Mouse (Mus musculus) megakaryocyte progenitor cell, adult 5-6 weeks (primary cell): Measurements from ENCODE around the gene Gtf2h2. TPM values are rescaled to one million over a fixed set of nuclear protein-coding genes. Genes with fewer than 3 reads are reported as not detected.
"Not testable (repeated sequence)": the region's sequence is repeated elsewhere in the genome, so short reads cannot be mapped to it uniquely, and the experiment has no call there.

Source experiments
- ATAC-seq: replicated peaks from 2 replicates; pipeline ENCODE4 v1.8.0; 2016; ENCODE audit warnings: mild to moderate bottlenecking, moderate TSS enrichment, inconsistent platforms; ENCODE audit not compliant: poor library complexity
- total RNA-seq, 2 experiments: library from RNA; stranded (forward) in 1 of 2; stranded (reverse) in 1 of 2; fragments of 157-497, 149-512 nt in 1 of 2; fragments of 200-1000 nt in 1 of 2; gene quantifications; 2 replicates each; pipeline versions ENCODE4 v1.2.3 to v1.2.4; 2015 to 2017

Gtf2h2 gene
- 62.5 and 69.7 TPM in 2 replicates for total RNA-seq (2015)
- 57.3 and 66.1 TPM in 2 replicates for total RNA-seq (2017)

DNA sequence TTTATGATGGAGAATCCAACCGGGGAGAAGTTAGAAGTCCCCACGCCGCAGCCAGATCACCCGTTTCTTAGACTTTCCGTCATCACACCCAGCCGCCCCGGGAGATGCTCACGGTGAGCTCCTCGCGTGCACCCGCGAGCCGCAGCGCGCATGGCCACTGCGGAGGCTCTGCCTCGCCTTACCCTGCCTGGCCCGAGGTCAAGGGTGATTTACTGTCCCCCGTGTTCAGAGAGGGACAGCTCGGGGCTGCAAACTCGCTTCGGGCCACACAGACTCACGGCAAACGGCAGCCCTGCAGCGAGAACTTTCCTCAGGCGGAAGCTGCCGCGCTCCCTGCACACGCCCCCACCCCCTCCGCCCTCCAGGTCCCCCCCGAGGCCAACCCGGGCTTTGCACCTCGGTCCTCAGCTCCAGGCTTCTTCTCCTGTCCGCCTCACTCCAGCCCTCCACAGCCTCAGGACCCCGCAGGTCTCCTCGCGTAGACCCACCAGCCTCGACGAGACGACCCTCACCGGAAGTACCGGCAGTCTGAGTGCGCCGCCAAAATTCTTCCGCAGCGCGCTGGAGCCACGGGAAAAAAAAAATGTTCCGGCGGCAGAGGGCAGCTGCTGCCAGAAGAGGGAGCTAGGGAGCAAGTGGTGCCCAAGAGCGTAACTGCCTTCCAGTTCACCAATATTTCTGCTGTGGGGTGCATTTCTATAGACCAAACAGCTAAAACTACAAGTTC is at the start of gene Gtf2h2:
Gtf2h2 (minus strand) TSS at position 519 of the 727 bp plus-strand sequence.
- ATAC-seq: peak; percentile 90

DNA sequence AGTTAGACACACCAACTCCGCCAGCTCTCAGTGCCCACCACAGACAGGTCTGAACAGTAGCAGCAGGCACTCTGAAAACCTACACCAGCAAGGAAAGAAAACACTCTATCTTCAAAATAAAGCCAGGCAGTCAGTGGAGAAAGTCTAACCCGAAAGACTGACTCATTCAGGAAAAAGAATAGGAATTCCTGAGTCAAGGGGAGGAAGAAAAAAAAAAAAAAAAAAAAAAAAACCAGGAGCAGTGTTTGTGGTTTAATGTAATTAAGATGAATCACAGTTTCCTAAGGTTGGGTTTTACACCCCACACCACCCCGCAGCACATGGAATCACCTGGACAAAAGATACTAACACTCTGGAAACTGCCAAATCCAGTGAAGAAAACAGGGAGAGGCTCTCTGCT is 43.8 kb upstream of the Gtf2h2 start:
- no peak for ATAC-seq

DNA sequence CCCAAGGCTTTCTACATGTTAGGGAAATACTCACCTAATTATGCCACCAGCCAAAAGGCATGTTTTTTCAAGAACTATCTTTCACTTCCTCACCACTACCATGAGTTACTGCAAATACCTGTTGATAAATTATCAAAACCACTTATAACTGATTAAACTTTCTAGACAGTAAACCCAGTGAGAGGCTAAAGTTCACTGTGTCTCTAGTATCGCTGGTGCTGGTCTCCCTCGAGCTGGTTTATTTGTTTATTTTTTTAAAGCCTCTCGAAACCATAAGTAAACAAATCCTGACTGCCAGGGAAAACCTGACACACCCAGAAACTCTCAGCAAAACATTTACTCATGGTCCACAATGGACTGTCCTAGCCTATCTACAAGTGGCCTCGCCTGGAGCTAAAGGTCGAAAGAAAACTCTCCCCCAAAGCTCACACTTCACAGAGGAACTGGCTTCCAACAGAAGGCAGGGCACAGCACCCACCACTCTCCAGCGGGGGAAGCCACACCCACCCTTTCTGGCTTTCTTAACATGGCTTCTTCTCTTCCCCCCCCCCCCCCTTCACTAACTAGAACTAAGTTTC is 40.5 kb upstream of the Gtf2h2 start:
- ATAC-seq: no peak

DNA sequence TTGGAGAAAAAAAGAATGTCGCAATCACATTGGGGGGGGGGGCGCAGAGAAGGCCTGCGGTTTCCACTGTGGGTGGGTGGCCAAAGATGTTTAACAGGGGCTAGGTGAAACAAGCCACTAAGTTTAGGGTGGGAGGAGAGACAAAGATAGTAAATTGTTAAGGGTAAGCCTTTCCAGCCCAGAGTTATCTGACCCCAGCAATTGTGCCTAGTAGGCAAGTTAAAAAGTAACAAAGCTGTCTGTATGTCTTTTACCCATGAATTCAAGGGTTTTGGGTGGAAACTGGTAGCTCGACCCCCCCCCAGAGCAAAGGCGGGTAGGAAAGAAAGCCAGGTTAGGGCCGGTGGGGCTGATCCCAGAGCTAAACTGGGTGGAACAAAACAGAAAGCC is 34.3 kb upstream of the Gtf2h2 start:
- no peak for ATAC-seq

DNA sequence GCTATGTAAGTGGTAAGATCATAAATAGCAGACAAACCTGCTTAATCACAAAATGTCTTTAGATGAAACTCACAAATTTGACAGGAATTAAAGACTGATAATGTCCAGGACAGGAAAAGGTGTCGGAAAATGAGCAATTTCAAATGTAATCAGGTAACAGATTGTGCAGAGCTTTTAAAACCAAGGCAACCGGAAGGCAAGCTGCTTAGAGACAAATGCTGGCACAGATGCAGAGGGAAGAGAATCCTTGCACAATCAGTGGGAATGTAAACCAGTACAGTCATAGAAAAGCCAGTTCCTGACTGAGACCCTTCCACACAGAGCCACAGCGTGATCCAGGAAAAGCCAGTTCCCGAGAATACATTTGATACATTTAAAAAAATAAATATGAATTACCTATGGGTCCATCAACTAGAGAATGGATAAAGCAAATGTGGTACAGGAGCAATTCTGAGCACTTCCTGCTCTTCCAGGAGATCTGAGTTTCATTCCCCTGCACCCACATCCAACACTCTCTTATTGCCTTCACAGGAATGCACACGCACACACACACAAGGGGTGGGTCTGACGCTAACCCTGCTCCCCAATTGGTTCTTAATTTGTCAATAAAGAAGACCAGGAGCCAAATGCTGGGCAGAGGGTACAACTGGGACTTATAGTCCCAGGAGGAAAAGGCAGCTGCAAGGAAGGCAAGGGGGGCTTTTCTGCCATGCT is 33.7 kb upstream of the Gtf2h2 start:
- ATAC-seq: no peak

DNA sequence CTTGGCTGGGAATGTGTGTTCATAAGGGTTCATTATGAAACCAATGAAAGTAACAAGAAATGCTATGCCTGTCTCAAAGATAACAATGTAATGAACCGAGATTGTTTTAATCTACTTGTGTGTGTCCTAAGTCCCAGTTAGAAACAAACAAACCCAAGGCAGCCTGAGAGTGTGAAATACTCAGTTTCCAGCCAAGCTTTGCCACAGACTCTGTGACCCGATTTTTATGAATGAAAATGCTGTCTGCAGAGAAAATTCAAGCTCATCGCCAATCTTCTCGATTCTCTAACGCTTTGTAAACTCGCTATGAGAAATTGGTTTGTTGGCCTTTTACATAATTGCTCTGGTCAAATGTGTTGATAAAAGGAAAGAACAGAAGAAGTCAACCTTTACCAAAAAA is 32.5 kb upstream of the Gtf2h2 start:
- ATAC-seq: no peak

DNA sequence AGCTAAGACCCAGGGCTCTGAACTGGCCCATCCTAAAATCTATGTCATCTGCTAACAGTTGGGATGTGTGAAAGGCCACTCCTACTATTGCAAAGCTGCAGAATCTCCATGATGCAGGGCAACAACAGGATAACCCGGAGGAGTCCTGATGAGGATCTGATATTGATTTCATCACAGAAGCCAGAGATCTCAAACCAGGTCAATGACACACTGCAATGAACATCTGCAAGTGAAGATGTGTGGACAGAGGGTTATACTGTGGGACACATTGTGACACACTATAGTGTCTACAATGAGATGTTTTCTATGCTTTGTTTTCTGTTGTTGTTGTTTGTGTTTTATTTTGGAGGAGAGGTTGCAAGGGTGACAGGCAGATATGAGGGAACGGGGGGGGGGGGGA is 31.3 kb upstream of the Gtf2h2 start:
- no peak for ATAC-seq

DNA sequence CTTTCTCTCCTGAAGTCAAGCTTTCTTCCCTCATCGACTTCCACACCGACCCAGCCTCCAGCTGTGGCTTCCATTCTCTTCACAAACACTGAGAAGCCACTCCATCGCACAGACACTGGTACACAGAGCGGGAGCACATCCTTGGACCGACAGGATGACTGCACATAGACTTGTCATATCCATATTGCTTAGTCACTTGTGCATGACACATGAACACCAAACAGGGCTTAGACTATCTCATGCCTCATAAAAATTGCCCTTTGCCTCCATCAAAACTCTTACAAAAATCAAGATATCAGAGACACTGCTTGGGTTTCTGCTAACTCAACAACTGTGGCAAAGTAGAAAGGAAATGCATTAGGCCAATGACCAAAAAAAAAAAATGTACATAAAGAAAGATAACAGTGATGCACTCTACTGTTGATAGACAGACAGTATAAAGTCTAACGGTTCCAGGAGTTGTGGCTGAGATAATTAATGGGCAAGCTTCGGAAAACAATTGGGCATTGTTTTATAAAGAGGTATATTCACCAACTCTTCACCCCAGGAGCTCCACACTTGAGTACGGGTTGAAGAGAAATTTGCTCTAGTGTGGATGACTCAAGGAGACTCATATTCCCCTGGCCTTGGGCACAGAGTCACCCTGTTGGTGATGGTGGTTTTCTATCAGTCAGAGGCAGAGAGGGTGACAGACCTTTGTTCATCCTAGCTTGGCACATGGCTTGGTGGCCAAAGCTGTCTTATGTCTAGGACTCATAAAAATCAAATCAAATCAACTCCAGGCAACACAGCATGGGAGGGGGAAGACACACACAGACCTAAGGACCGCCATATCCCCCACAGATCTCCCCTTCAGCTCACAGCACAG is 29.6 kb upstream of the Gtf2h2 start:
- no peak for ATAC-seq

DNA sequence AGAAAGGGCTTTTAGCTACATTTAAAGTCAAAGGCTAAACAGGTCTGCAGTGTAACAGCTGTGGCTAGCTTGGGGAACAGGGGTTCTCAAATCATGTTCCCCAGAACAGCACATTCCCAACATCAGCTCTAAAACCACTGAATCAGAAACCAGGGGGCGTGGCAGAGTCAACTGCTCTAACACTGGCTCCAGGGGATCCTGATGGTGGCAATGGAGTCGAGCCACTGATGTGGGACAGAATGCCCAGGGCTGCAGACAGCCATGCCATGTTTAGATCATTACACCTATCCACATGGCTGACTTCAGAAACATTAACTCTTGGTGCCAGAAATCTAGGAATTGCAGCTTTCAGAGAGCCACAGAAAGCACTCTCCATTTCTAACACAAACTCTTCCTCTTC is 26.8 kb upstream of the Gtf2h2 start:
- no peak for ATAC-seq

DNA sequence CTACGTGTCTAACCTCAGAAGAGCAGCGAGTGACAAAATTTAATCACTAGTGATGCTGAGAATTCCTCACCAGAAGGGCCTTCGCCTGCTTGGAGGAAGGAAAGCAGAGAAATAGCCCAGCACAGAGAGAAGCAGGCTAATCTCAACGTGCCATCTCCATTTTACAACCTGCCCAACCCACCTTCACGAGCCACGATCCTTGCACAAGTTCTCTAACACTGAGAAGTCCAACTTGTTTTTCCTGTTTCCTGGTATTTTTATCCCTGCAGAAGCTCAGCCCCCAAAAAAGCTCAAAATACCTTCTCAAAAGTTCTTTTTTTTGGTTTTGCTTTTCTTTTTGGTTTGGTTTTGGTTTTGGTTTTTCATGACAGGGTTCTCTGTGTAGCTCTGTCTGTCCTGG is 25.8 kb upstream of the Gtf2h2 start:
- ATAC-seq: no peak

DNA sequence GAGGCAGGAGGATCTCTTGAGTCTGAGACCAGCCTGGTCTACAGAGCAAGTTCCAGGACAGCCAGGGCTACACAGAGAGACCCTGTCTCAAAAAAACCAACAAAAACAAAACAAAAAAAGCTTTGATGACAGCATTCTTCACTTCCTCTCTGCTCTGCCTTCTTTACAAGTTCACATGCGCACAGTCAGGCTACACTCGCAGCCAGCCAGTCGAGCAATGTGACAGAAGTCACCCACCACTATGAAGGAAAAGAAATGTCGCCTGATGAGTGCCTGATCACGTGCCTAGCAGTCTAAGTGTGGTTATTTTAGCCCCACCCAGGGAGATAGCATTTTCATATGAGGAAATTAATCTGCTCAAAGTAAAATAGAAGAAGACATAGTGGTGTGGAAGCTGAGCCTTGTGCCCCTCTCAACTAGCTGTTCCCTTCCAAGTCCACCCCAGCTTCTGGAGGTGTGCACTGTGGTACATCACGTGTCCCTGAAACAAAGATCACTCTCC is 25.3 kb upstream of the Gtf2h2 start:
- ATAC-seq: peak; percentile 26; the same call in 1 of the 2 replicates

DNA sequence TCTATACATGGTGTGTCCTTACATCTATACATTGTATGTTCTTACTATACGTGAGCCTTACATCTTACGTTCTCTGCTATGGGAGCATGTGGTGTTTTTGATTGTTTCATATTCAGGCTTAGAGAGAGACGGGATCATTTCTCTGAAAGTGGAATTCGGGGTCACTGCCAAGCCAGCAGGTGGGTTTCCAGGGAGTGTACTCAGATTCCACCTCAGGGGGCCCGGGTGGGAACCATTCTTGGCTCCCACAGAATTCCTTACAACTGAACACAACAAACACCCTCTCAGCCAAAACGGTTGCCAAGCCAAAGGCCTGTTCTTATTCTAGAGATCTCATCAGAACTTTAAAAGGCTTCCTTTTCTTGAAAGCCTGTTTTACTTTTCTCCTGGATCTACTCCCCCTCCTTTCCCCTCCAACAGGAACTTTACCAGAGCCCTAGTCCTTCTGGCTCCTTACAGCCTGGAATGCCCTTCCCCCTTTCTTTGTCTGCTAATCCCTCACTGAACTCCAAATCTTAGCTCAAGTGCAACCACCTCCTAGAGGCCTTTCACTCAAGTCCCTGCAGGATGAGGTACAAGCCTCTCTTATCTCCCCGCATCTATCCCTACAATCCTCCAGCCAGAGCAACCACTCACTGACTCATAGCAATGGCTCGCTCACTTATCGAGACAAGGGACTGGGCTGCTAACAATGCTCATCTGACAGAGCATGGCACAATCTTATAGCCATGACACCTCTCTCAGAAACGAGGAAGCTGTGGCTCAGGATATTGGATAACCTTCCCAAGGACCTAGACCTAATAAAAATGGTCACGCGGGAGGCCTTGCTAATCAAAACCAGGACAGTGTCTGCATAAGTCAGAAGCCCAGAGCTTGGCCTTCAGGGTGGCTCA is 24.1 kb upstream of the Gtf2h2 start:
- no peak for ATAC-seq

DNA sequence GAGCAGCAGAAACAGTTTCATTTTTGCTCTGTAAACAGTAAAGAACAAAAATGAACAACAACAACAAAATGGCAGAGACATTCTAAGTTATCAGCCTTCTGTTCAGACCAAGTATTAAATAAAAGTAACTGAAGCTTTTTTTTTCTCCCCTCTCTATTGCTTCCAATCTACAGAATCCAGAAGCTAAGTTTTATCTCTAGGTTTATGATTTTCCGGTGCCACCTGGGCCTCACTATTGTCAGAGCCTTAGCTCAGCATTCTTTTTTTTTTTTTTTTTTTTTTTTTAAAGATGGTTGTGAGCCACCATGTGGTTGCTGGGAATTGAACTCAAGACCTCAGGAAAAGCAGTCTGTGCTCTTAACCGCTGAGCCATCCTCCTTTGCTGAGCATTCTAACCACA is 20.4 kb upstream of the Gtf2h2 start:
- ATAC-seq: no peak

DNA sequence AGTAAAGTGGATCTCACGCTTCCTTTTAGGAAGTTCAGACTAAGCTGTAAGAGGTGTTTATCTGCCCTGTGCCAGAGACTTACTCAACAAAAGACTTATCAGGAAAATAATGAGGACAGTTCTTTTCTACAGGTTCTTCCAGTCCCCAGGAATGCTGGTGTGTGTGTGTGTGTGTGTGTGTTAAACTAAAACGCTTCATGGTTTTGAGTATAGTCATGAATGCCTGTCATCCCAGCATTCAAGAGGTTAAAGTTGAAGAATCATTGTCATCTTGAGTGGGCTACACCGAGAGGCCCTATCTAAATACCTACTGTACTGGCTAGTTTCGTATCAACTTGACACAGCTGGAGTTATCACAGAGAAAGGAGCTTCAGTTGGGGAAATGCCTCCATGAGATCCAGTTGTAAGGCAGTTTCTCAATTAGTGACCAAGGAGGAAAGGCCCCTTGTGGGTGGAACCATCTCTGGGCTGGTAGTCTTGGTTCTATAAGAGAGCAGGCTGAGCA is 19.5 kb upstream of the Gtf2h2 start:
- 0 out of 2 replicates have a peak, but pooled peaks have one; percentile 34 for ATAC-seq

DNA sequence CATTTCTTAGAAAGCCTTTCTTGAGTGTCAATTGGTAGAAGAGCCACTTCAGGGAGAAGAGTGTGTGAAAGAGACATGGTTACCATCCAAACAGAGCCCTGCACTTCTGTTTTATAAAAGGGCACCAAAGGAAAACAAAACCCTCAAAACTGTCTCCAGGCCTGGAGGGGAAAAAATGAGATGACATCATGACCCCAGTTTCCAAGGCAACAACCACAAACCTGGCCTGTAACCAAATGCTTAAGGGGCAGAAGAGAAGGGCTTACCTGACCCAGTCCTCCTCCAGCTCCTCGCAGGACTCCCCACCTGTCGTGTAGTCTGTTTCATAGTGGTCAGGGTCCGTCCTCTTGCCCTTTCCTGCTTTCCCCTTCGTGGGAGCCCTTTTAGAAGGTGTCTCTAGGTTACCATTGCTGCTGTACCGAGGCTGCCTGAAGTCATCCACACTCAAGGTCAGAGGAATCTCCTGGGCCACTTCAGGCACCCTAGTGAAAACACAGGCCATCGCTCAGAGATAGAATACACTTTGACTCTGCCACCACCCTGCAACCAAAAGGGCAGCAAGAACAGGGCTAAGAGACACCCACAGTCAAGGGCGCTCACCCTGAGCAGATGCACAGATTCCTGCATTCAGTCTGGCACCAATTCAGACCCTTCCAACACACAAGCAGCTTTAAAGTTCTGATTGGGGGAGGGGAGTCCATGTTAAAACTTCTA is 18.9 kb upstream of the Gtf2h2 start:
- ATAC-seq: peak; percentile 11; the same call in 1 of the 2 replicates

DNA sequence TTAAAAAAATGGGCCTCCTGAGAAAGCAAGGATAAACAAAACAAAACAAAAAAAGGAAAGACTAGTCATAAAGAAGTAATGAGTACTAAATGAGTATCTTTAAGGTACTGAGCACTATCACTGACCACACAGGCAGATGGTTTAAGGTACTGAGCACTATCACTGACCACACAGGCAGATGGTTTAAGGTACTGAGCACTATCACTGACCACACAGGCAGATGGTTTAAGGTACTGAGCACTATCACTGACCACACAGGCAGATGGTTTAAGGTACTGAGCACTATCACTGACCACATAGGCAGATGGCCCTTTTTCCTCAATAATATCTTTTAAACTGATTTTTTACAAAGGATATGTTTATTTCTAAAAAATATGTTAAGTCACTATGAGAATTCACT is 7.2 kb upstream of the Gtf2h2 start:
- ATAC-seq: peak; percentile 50; the same call in 1 of the 2 replicates

DNA sequence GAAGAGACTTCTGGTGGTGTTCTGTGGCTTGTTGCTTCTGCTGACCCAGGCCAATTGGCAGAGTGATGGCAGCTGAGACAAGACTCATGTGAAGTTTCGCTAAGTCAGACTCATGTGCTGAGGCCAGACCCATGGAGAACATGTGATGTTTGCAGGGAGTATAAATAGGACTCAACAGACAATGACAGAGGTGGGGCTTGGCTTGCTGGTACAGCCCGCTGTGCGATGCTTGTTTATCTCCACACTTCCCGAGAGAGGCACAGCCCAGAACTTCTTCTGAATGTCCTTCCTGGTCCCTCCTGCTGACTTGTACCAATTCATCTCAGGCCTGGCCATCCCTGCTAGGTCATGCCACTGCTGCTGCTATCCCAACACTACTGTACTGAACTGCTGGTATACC is 3.0 kb upstream of the Gtf2h2 start:
- no peak for ATAC-seq

DNA sequence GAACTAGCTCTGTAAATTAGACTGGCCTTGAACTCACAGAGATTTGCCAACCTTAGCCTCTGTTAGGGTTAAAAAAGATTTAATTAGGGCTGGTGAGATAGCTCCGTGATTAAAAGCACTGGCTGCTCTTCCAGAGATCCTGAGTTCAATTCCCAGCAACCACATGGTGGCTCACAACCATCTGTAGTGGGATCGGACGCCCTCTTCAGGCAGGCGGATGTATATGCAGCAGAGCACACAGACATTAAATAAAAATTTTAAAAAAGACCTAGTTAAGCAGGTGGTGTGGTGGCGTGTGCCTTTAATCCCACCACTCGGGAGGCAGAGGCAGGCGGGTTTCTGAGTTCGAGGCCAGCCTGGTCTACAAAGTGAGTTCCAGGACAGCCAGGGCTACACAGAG is 2.0 kb upstream of the Gtf2h2 start:
- ATAC-seq: not testable (repeated sequence)

DNA sequence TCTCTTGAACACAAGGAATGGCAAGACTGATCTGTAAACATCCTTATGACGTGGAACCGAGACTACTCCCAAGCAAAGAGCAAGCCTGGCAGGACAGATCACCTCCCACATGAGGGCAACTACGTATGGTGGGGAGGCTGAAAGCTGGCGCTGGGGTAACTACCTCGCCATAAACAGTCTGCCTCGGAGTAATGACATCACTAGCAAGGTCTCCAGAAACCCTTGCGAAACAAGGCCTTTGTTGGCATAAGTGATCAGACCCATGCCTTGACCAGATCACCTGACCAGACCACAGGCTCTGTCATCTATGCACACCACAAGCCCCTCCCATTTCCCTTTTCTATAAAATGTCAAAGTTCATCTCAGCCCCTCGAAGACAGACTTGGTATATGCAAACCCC is 934 bp upstream of the Gtf2h2 start:
- ATAC-seq: peak; percentile 56
